Mouse (Mus musculus) urinary bladder, postnatal 10 days (tissue): ENCODE measurements around the gene Suox.
"Not testable (repeated sequence)": the region's sequence is repeated elsewhere in the genome, so short reads cannot be mapped to it uniquely, and the experiment has no call there.

ENCODE experiments used
- DNase-seq: peaks from one replicate; pipeline ENCODE4 v3.0.0; 2022; ENCODE audit warnings: low spot score

The Suox gene

DNA sequence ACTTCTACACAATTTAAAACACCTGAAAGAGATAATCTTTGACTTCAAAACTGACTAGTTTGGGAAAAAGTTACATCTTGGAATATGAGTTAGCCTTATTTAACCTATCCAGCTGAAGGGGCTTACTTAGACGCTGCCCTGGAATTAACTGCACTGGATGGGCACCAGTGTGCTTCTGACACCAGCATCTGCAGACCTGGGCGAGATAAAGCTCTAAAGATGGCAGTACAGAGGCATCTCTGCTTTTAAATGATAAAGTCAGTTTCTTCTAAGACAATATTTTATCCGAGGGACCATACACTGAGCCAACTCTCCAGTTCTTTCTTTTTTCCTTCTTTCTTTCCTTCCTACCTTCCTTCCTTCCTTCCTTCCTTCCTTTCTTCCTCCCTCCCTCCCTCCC lies 9.1 kb downstream of the Suox start:
- DNase-seq, result no peak

DNA sequence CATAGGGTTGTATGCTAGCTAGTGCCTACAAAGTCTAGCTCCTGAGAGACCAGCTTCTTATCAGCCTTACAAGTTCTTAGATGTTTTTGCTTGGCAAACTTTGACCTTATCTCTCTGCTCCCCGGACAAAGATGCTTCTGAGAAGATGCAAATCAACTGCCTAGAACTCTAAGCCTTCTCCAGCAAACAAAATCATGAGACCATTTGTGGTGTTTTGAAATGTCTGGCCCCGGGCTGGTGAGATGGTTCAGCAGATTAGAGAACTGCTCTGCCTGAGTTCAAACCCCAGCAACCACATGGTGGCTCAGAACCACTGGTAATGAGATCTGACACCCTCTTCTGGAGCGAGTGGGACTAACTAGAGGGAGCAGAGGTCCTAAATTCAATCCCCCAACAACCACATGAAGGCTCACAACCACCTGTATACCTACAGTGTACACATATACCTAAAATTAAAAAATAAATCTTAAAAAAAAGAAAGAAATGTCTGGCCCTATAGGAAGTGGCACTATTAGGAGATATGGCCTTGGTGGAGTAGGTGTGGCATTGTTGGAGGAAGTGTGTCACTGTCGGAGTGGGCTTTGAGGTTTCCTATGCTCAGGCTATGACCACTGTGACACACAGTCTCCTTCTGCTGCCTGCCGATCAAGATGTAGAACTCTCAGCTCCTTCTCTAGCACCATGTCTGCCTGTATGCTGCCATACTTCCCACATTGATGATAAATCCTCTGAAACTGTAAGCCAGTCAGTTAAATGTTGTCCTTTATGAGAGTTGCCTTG lies 10.2 kb downstream of the Suox start:
- no peak for DNase-seq

DNA sequence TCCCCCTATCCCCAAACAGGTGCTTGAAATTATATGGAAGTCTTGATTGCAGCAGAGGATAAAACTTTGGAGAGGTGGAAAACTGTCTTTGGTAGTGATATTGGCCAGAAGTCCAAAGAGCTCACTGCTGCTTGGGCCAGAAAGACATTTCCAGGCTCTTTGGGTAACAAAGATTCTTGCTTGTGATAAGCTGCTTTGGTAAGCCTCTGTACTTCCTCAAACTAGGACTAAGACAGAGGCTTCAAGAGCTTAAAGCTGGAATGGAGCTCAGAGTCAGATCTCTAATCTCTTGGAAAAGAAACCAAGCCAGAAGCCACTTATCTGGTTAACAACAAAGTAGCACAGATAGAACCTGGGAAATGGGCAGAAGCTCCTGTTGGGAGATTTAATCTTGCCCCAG lies 11.4 kb downstream of the Suox start:
- no peak for DNase-seq

- no peak for DNase-seq
Measured at GRCm38 (mm10) chr10:128659490-128659889, 14.4 kb downstream of the Suox start.

DNA sequence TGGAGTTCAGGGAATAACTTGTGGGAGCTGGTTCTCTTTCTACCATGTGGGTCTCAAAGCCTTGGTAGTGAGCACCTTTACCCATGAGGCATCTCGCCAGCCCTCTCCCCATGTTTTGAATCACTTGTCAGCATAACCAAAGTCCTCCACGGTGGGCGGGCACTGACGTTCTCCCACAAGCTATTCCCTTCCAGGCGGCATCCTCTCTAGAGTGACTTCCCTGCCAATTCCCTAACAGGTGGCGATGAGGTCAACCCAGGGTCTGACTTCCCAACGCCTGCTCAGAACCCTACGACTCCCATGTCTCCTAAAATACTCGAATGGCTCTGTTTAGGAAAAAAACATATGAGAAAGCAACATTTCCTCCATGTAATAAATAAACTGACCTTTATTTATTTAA lies 16.0 kb downstream of the Suox start:
- DNase-seq, result no peak

DNA sequence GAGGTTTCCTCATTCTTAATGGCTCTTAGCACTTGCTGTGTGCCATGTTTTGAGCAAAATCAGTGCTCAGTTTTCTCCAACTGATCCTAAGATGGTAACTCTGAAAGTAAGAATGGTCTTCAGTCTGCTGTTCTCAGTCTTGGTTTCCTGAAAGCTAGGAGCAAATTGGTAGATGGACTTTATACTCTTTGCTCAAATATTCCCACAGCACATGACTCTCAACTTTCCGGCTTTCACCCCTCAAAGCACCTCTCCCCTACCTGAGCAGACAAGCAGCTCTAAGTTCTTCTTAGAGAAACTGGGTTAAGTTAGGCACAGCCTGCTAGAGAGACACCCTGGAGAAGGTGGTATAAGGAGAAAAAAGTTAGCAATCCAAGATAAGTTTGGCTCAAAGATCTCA lies 17.1 kb downstream of the Suox start:
- DNase-seq, result no peak

DNA sequence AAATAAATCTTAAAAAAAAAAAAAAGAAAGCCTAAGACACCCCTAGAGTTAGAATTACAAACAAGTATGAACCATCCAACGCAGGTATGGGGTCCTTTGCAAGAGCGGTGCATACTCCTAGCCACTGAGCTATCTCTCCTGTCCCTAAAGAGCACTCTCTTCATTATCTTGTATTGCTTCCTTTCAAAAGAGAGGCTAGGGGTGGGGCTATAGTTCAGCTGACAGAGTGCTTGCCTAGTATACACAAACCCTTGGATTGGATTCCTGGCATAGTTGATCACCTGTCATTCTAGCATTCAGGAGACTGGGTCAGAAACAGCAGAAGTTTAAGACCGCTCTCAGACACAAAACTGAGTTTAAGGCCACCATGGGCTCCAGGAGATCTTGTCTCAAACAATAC lies 18.6 kb downstream of the Suox start:
- no peak for DNase-seq

GRCm38 (mm10) chr10:128653866-128654265 lies 20.0 kb downstream of the Suox start:
- no peak for DNase-seq

- DNase-seq, result no peak
Measured at GRCm38 (mm10) chr10:128646139-128647089, 27.5 kb downstream of the Suox start.

DNA sequence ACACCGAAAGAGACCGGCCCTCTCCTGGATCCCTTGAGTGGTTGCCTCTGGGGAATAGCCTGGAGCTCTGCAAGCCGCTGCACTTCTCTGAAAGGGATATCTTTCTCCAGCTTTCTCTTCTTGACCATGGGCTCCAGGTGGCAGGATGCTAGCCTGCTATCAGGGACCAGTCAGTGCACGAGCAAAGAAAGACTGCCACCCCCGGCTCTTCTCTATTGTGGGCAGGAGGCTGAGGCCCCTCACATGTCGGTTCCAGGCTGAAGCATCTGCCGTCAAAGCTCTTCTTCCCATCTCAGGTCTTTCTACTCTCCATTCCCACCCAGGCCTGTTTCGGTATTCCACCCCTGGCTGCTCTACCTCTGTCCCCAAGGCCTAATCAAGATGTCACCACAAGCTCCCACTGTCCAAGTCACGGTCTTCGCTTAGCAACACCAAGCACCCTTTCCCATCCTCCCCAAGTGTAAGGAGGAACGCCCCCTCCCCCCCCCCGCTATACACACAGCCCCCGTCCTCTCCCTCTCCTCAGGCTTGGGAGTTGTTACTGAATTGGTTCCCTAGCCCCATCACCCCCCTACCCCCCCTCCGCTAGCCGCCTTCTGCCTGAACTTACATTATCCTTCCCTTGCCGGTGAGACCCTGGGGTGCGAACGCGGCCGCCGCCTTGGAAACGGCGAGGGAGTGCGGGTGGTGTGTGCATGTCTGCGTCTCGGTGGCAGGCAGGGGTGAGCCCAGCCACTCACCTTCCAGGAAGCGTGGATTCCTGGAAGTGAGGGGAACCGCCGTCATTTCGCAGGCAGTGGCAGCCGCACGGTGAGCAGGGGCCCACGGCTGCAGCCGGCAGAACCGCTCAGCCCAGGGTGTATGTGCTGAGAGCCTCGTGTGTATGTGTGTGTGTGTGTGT lies 28.5 kb downstream of the Suox start, which contains the start of gene Ikzf4:
TSS of gene Ikzf4 (minus strand) at position 881 of the 901 bp plus-strand sequence.
- DNase-seq, result no peak

DNA sequence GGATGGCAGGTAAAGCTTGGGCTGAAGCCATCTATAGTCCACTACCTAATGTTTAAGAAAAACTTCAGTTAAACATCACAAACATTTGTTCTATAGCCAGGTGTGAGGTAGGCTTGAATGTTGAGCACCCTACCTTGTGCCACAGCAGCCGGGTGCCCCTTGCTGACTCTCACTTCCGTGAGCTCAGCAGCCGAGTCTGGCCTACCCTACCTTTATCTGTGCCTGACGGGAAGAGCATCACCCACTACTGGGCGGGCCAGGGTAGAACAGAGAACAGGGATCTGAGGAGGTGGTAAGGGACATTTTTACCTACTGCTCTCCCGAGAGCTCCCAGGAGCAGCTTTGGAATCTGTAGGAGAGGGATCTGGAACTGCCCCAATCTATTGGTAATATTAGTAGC lies 31.1 kb downstream of the Suox start:
- no peak for DNase-seq

DNA sequence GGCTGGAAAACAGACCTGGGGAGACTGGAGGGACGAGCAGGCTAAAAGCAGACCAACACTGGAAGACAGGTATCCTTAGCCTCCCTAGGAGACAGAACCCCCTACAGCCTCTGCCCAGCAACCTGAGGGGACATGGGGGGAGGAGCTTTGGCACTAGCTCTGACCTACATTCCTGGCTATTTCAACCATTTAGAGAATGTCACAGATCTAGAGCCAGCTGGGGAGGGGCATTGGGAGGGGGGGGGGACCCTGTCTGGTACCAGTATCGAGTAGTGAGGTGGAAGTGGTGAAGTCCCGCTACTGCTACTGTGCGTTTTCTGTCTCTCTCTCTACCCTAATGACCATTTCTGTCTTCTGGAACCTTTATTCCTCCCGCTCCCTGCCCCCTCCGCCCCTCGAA lies 32.0 kb downstream of the Suox start:
- DNase-seq, result no peak

DNA sequence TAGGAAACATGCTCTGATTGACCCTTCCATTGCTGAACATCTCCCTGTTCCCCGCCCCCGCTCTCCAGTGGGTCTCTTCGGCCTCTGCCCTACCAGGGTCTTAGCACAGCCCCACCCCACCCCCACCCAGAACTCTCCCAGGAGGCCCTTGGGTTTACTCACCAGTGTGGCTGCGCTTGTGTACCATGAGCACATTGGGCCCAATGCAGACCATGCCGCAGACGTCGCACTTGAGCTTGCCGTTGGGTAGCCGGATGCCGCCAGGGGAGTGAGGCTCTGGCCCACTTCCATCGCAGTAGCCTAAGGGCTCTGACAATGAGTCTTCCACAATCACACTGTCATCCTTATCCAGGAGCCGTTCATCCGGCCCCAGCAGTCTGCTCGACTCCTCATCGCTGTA lies 33.0 kb downstream of the Suox start:
- no peak for DNase-seq

DNA sequence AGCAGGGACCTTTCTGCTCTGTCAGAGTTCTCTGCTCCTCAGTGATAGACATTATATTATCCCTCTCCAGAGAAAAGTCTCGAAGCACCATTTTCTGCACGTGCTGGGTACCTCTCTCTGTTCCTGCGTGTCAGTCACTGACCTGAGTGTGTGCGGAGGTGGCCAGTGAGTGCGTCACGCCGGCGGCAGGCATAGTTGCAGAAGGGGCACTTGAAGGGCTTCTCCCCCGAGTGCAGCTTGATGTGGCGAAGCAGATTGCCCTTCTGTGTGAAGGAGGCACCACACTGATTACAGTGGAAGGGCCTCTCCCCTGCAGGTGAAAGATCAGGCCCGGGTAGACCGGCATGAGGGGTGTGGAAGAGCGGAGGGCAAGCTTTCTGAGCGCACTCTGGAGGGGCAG lies 33.9 kb downstream of the Suox start:
- DNase-seq, result no peak

GRCm38 (mm10) chr10:128637011-128637410 lies 36.9 kb downstream of the Suox start:
- DNase-seq, result no peak

DNA sequence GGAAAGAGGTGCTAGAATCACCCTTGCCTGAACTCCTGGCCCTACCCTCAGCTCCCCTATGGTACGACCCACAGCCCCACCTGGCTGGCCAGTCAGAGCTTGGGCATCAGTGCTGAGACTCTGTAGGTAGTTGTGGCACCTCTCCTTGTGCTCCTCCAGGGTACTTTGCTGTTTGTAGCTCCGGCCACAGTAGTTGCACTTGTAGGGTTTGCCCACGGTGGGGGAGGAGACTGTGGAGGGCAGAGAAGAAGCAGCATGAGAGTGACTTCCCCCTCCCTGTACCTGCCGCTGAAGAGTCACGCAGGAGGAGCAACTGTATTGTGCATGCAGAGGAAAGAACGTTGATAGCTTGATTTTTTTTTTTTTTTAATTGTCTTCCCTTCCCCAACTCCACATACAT lies 37.3 kb downstream of the Suox start:
- no peak for DNase-seq

DNA sequence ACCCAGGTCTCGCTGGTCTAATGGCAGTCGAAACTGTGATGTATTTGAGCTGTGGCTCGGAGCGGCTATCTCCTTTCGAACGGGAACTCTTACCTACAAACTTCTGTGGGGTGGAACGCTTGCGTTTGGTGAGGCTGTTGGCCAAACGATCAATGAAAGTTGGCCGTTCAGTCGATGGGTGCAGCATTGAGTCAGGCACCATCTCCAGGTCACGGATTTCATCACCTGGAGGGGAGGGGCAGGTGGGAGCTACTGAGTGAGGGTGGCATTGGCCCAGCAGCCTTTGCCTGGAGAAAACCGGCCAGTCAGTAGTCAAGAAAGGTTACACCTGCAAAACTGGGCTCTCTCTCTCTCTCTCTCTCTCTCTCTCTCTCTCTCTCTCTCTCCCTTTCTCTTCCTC lies 38.2 kb downstream of the Suox start:
- DNase-seq, result no peak

- no peak for DNase-seq
Measured at GRCm38 (mm10) chr10:128631571-128631970, 42.3 kb downstream of the Suox start.

DNA sequence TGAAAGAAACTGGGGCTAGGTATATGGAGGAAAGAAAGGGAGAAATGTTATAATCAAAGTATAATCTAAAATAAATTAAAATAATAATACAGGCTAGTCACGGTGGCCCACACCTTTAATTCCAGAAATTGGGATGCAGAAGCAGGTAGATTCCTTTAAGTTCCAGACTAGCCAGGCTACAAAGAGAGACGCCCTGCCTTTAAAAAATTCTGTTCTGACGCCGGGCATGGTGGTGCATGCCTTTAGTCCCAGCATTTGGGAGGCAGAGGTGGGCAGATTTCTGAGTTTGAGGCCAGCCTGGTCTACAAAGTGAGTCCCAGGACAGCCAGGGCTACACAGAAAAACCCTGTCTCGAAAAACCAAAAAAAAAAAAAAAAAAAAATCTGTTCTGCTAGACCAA lies 43.6 kb downstream of the Suox start:
- not testable (repeated sequence) for DNase-seq

DNA sequence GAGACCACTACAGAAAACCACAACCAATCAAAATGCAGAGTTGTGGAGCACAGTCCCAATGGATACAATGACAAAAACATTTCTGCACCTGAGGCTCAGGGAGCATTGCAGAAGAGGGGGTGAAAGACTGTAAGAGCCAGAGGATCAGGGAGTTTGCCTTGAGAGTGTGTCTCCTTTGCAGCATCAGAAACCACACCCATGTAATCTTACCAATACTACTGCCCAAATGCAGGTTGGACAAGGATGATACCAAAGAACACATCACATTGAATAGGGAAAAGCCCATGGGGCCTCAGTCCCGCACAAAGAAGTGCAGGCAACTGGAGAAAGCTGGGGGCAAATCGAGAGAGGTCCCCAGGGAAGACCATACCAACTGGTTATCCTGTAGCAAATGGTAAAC lies 44.1 kb downstream of the Suox start:
- no peak for DNase-seq

GRCm38 (mm10) chr10:128627398-128628317 lies 46.2 kb downstream of the Suox start:
- DNase-seq, result no peak
